Mouse (Mus musculus) stomach, embryonic 16.5 days (tissue): ENCODE measurements around the gene Emc8. TPM values are rescaled to one million over a fixed set of nuclear protein-coding genes. Genes with fewer than 3 reads are reported as not detected.

Experiments
- ATAC-seq: fragments of 200-750 bp; cut with Nextera tagmentation; 2 replicates; pipeline ENCODE4 v1.8.0; 2017; ENCODE audit warnings: moderate number of reproducible peaks, moderate TSS enrichment; ENCODE audit not compliant: insufficient read depth, low FRiP score
- H3K27ac ChIP-seq: fragments of 300-500 bp; sonication (generic); 2 replicates; pipeline ENCODE4 v1.5.1; 2014; ENCODE audit warnings: low read length
- H3K27me3 ChIP-seq: fragments of 300-500 bp; sonication (generic); 2 replicates; pipeline ENCODE4 v1.6.1; 2014; ENCODE audit warnings: low read length, control low read depth, mixed read lengths; ENCODE audit not compliant: control insufficient read depth, insufficient read depth
- H3K36me3 ChIP-seq: fragments of 300-500 bp; sonication (generic); 2 replicates; pipeline ENCODE4 v1.6.1; 2014; ENCODE audit warnings: low read length; ENCODE audit not compliant: control insufficient read depth, insufficient read depth
- H3K4me1 ChIP-seq: fragments of 300-500 bp; sonication (generic); 2 replicates; pipeline ENCODE4 v1.6.1; 2014; ENCODE audit warnings: low read length, control low read depth, mixed read lengths; ENCODE audit not compliant: control insufficient read depth, insufficient read depth
- H3K4me2 ChIP-seq: fragments of 300-500 bp; sonication (generic); 2 replicates; pipeline ENCODE4 v1.6.1; 2014; ENCODE audit warnings: low read depth, low read length, mixed read lengths
- H3K4me3 ChIP-seq: fragments of 300-500 bp; sonication (generic); replicated peaks from 2 replicates; pipeline ENCODE4 v1.5.1; 2014; ENCODE audit warnings: mild to moderate bottlenecking, low read length
- H3K9ac ChIP-seq: fragments of 300-500 bp; sonication (generic); 2 replicates; pipeline ENCODE4 v1.6.1; 2014; ENCODE audit warnings: low read length
- H3K9me3 ChIP-seq: fragments of 300-500 bp; sonication (generic); replicated peaks from 2 replicates; pipeline ENCODE4 v1.6.1; 2016; ENCODE audit warnings: low read length, control low read depth; ENCODE audit not compliant: control insufficient read depth
- WGBS: fragments of 180-500 bp; shearing (Covaris S2); extraction: QIAGEN DNeasy Blood & Tissue Kit; methylation state at CpG from one replicate; pipeline ENCODE4 v1.1.7; 2014; 5-methylcytosine and 5-hydroxymethylcytosine counted together
- polyA plus RNA-seq: library from polyadenylated mRNA; unstranded; fragments of >200 nt; fragmentation: Nextera tagmentation; extraction: Ambion mirVana; gene quantifications from 2 replicates; pipeline ENCODE4 v1.2.1, GENCODE M21; 2015

Emc8 gene
- polyA plus RNA-seq, 1 experiment from 2014 or later, result 215 TPM

DNA sequence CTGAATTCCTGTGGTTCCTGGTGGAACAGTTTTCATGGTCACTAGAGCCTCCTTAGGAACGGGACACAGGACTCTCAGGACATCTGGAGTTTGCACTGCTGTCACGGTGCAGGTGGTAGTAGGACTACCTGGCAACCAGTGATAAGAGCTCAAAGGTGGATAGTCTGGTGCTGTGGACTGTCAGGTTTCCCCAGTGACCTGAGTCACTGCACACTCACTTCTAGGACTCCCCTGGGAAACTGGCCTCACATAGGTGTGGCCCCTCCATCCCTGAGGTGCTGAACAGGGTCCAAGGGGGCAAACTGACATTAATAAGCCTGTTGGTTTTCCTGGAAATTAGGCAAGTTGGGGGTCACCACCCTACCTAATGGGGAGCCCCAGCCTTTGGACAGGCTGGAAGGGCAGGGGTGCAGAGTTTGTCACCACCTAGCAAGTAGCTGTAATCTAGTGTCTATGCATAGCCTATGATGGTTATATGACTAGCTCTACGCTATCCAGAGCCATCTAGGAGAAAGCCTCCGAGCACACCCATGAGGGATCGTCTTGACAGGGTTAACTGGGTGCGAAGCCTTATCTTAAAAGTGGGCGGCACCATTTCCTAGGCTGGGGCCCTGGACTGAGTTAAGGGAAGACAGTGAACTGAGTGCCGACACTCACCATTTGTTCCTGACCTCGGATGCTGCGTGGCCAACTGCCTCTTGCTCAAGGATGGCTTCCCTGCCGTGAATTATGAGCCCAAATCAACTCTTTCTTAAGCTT, 11.4 kb upstream of the Emc8 start:
- Histone ChIP-seq H3K9ac (no peak overlapping the region), H3K4me1 (peaks cover 9% of the 10 kb centered on the region), H3K27ac (no peak overlapping the region), H3K4me3 (no peak overlapping the region), H3K4me2 (no peak overlapping the region), H3K9me3 (no peaks in the 10 kb centered on the region), H3K27me3 (no peaks in the 10 kb centered on the region), H3K36me3 (no peaks in the 10 kb centered on the region)
- ATAC-seq, result 0 out of 2 replicates have a peak, but pooled peaks have one; percentile 44
- WGBS, result 40% methylated on average over 11 of the region's 11 CpGs

DNA sequence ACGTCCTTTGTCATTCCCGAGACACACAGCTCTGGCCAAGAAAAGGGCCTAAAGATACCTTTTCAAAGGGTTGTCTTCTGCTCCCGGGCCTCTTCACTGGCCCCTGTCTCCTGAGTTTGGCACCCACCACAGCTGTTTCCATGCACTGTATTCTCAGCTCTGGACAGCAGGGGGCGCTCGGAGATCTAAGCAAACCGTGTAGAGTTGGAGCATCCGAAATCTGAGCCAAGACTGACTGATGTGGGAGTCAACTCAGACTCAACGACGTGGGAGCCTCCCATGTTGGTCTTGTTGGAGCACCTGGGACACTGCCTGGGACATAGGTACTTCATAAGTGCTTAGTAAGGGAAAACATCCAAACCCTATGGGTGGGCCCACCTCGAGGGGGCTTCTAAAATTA, 10.1 kb upstream of the Emc8 start:
- Histone ChIP-seq H3K27me3 (no peaks in the 10 kb centered on the region), H3K4me1 (no peaks in the 10 kb centered on the region), H3K36me3 (0 out of 2 replicates have a peak, but pooled peaks cover 6% of the 10 kb centered on the region), H3K27ac (no peak overlapping the region), H3K4me2 (no peak overlapping the region), H3K4me3 (no peak overlapping the region), H3K9ac (no peak overlapping the region), H3K9me3 (no peaks in the 10 kb centered on the region)
- ATAC-seq, result peak; percentile 67; the same call in 1 of the 2 replicates
- 9% methylated on average over 10 of the region's 10 CpGs for WGBS

DNA sequence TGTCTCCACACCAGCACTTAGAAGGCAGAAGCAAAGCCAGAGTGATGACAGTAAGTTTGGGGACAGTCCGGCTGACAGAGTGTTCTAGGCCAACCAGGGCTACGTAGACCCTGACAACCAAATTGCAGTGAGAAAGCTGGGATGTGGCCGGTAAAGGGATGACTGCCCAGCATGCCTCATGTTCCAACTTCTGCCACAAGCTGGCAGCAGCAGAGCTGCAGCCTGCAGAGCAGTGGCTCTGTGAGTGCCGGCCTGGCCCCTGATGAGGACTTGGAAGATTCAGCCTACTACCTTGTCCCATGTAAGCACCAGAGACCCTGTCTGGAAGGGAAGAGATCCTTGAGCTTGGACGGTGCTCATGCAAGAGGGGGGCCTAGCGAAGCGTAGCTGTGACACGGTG, 7.3 kb upstream of the Emc8 start:
- ATAC-seq, result no peak

DNA sequence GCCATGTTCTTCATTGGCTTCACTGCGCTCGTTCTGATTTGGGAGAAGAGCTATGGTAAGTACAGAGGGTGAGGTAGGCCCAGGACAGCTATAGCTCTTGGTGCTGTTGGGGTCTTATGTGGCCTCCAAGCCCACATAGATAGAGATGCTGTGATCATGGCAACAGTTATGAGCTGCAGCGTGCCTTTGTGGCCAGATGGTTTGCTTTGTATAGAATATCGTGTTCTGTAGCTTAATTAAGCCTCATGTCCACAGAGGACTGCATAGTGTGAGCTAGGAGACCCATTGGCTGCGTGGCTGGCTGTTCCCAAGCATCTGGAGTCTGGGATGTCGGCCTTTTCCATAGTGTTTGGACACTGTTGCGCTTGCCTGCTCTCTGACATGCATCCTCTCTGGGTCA, 4.9 kb upstream of the Emc8 start:
- no peak overlapping the region for H3K4me3 ChIP-seq
- H3K36me3 ChIP-seq, result peaks cover 16% of the 10 kb centered on the region
- no peak overlapping the region for H3K4me2 ChIP-seq
- H3K4me1 ChIP-seq, result 0 out of 2 replicates have a peak, but pooled peaks cover 2% of the 10 kb centered on the region
- H3K27ac ChIP-seq, result no peak overlapping the region
- H3K9me3 ChIP-seq, result no peaks in the 10 kb centered on the region
- 94% methylated on average over 7 of the region's 7 CpGs for WGBS
- no peak for ATAC-seq
- H3K27me3 ChIP-seq, result no peaks in the 10 kb centered on the region
- no peak overlapping the region for H3K9ac ChIP-seq

More for the DNA sequence above, 7.3 kb upstream of the Emc8 start:
- no peak overlapping the region for H3K27ac ChIP-seq
- no peaks in the 10 kb centered on the region for H3K27me3 ChIP-seq
- no peak overlapping the region for H3K4me2 ChIP-seq
- H3K9ac ChIP-seq, result no peak overlapping the region
- no peaks in the 10 kb centered on the region for H3K9me3 ChIP-seq
- 69% methylated on average over 8 of the region's 8 CpGs for WGBS
- no peak overlapping the region for H3K4me3 ChIP-seq
- H3K36me3 ChIP-seq, result peaks cover 16% of the 10 kb centered on the region
- no peaks in the 10 kb centered on the region for H3K4me1 ChIP-seq

DNA sequence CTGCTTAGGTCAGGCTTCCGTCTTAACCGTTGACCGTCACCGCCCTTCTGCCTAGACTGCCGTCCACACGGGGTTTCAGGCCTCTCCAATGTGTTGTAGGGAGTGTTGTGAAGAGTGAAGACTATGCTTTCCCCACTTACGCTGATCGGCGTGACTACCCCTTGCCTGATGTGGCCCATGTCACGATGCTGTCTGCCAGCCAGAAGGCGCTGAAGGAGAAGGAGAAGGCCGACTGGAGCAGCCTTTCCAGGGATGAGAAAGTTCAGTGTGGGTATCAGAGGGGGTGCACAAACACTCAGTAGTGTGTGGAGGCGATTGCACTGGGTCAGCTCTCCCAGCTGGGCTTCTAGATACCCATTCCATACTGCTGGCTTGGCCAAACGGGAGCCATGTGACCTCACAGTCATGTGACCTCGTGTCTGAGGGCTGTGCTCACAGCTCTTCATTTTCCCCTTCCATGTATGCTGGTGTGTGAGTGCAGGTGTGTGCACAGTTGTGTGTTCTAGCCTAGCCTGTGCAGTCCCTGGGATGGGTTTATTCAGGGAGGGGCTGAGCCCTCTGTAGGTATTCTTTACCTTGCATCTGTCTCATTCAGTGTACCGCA, 4.4 kb upstream of the Emc8 start:
- 86% methylated on average over 16 of the region's 16 CpGs for WGBS

GRCm38 (mm10) chr8:120671775-120672174, 3.4 kb upstream of the Emc8 start:
- Histone ChIP-seq H3K27me3 (no peaks in the 10 kb centered on the region), H3K4me1 (peaks cover 7% of the 10 kb centered on the region), H3K9ac (no peak overlapping the region), H3K9me3 (no peaks in the 10 kb centered on the region), H3K27ac (no peak overlapping the region), H3K4me3 (no peak overlapping the region), H3K4me2 (no peak overlapping the region), H3K36me3 (peaks cover 16% of the 10 kb centered on the region)
- WGBS, result 57% methylated on average over 6 of the region's 6 CpGs
- no peak for ATAC-seq

More for the DNA sequence above, 4.4 kb upstream of the Emc8 start:
- H3K9ac ChIP-seq, result no peak overlapping the region
- no peak overlapping the region for H3K27ac ChIP-seq
- H3K36me3 ChIP-seq, result peaks cover 16% of the 10 kb centered on the region
- no peak for ATAC-seq
- H3K4me2 ChIP-seq, result no peak overlapping the region
- no peaks in the 10 kb centered on the region for H3K9me3 ChIP-seq
- H3K4me3 ChIP-seq, result no peak overlapping the region
- no peaks in the 10 kb centered on the region for H3K27me3 ChIP-seq
- H3K4me1 ChIP-seq, result 0 out of 2 replicates have a peak, but pooled peaks cover 2% of the 10 kb centered on the region

GRCm38 (mm10) chr8:120667561-120668373, 606 bp downstream of the Emc8 start, which contains the start of the genes Gm27021 and Cox4i1:
Gm27021 (minus strand) TSS chr8:120668079.
Cox4i1 (plus strand) TSS chr8:120668222.
- Histone ChIP-seq H3K27ac (peak within 1 kb of the TSS; percentile 90), H3K27me3 (no peaks in the 10 kb centered on the region), H3K4me2 (peak within 1 kb of the TSS; percentile 92), H3K4me3 (peak within 1 kb of the TSS; percentile 96), H3K4me1 (peaks cover 26% of the 10 kb centered on the region), H3K9me3 (no peaks in the 10 kb centered on the region), H3K36me3 (0 out of 2 replicates have a peak, but pooled peaks cover 4% of the 10 kb centered on the region), H3K9ac (peak within 1 kb of the TSS; percentile 97)
- WGBS, result under 1% methylated on average over 105 of the region's 105 CpGs
- ATAC-seq, result peak; percentile 96

DNA sequence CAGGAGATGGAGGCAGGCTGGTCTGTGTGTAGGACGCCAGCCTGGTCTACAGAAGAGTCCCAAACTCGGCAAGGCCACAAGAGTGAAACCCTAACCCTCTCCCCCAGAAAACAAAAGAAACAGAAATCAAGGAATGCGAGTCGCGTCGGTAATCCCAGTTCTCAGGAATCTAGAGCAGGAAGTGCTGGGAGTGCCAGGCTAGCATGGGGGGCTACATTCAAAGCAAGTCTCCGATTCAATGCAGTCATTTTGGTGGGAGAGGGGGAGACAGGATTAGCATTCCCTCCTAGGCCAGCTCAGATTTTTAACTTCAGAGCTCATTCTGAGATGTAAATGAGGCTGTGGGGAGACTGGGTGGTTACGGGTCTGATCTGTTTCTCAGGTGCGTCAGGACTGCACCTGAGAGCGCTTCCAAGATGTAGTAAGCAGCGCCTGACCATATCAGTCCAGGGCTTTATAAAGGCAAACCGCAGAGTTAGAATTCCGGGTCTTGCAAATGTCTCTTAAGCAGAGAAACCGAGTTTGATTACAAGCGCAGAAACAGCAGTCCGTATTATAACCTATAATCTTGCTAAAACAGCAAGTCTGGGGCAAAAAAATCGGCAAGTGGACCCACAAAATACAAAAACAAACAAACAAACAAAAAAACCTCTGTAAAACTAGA, 1.4 kb downstream of the Emc8 start:
- H3K4me2 ChIP-seq, result peak overlapping the region; percentile 92
- H3K4me3 ChIP-seq, result peak overlapping the region; percentile 96
- ATAC-seq, result no peak
- peak overlapping the region; percentile 90; the same call in 1 of the 2 replicates for H3K27ac ChIP-seq
- 2% methylated on average over 17 of the region's 17 CpGs for WGBS
- 0 out of 2 replicates have a peak, but pooled peaks cover 4% of the 10 kb centered on the region for H3K36me3 ChIP-seq
- H3K27me3 ChIP-seq, result no peaks in the 10 kb centered on the region
- peaks cover 26% of the 10 kb centered on the region for H3K4me1 ChIP-seq
- H3K9ac ChIP-seq, result peak overlapping the region; percentile 97
- H3K9me3 ChIP-seq, result no peaks in the 10 kb centered on the region
